Mouse (Mus musculus) splenic B cell, adult 2 months (primary cell): ENCODE data around the gene Stab1.

Experiments used
- DNase-seq: peaks from one replicate; pipeline ENCODE4 v3.0.0-alpha.2; 2011; ENCODE audit warnings: low read depth, low spot score
- H3K27me3 ChIP-seq: 2 replicates; pipeline ENCODE4 v1.6.1; 2012; ENCODE audit warnings: mild to moderate bottlenecking, low read length, moderate library complexity, mixed read lengths; ENCODE audit not compliant: control insufficient read depth, poor library complexity, insufficient read depth, severe bottlenecking
- H3K36me3 ChIP-seq: 2 replicates; pipeline ENCODE4 v1.6.1; 2012; ENCODE audit warnings: mild to moderate bottlenecking, low read length, moderate library complexity, mixed read lengths; ENCODE audit not compliant: control insufficient read depth, poor library complexity, insufficient read depth, severe bottlenecking

Gene Stab1

DNA sequence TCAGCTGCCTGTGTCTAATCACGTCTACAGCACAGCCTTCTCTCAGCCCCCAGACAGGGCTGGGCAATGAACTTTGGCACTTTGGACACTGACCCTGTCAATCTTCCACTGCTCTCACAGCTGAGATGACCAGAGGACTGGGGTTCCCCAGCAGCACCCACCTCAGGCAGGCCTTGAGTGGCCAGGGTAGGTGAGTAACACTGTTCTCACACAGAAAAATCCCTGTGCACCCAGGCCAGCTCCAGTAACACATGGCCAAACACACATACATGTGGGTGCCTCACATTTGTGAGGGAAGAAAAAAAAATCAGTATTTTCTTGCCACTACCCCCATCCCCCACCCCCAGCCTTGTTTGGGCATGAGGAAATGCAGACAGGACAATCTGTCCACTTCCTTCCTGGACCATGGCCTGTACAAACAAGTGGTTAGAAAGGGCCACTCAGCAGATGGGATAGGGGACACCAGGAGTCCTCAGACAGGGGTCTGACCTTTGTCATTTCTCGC is 14.4 kb upstream of the Stab1 start:
- Histone ChIP-seq H3K27me3 (no peaks in the 10 kb centered on the region), H3K36me3 (peaks cover 16% of the 10 kb centered on the region)
- DNase-seq, result no peak

DNA sequence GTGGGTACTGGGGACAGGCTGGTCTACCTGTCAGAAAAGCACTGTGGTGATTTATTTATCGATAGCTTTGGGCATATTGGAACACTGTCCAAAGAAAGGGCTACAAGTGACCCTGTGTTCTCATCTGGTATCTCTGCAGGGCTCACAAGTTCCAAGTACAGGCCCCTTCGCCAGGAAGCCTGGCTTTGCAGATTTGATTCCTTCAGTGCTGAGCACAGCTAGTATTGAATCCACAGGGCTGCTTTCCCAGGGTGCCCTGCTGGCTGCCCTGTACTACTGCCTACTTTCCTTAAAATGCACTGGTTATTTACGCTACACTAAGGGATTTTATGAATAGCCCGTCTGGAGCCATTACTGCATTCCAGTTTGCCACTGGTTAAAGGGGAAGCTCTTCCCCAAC is 13.1 kb upstream of the Stab1 start:
- peaks cover 19% of the 10 kb centered on the region; the same call in 1 of the 2 replicates for H3K36me3 ChIP-seq
- no peaks in the 10 kb centered on the region for H3K27me3 ChIP-seq
- no peak for DNase-seq

DNA sequence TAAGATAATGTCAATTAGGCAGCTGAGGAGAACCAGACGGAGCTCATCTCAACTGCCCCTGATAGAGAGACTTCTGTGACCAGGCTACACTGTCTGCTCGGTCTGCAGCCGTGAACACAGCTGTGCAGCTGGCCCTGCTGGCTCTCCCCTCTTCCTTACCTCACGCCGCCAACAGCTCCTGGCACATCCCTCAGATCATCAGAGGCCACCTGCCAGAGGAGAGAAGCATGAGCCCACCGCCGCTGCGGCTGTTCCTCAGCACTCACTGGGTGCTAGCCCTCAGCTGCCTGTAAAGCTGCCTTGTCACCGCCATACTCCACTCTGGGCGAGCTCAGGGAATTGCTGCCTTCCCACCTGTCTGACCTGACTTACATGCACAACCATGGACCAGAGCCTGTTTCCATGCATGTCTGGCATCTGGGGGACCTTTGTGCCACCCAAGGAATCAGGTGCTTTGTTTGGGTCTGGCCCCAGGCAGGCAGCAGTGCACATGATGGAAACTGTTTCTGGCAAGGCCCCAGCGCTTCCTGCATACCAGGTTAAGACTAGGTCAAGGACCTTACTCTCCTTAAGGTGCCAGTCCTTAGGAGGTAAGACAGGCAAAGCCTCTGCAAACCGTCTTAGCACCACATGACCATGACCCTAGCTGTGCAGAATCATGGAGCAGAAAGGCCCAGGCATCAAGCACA is 11.4 kb upstream of the Stab1 start:
- Histone ChIP-seq H3K36me3 (peaks cover 15% of the 10 kb centered on the region), H3K27me3 (no peaks in the 10 kb centered on the region)

DNA sequence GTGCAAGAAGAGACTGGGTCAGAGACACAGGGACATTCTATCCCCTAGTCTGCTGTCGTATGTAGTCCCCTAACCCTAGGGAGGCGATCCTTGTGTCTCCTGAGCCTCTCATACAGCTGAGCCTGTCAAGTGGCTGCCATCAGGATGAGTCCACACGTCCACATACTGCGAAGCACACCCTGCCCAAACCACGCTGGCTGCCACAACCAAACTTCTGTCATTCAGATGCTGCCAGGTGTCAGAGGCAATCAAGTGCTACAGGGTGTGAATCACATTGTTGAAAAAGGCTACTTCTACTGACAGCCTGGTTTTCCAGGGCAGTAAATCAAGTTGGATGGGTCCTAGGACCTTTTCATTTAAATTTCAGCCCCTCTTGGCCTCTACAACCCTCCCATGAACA is 9.3 kb upstream of the Stab1 start:
- Histone ChIP-seq H3K36me3 (peaks cover 14% of the 10 kb centered on the region), H3K27me3 (no peaks in the 10 kb centered on the region)
- DNase-seq, result no peak

More for the DNA sequence above, 11.4 kb upstream of the Stab1 start:
- DNase-seq, result no peak

DNA sequence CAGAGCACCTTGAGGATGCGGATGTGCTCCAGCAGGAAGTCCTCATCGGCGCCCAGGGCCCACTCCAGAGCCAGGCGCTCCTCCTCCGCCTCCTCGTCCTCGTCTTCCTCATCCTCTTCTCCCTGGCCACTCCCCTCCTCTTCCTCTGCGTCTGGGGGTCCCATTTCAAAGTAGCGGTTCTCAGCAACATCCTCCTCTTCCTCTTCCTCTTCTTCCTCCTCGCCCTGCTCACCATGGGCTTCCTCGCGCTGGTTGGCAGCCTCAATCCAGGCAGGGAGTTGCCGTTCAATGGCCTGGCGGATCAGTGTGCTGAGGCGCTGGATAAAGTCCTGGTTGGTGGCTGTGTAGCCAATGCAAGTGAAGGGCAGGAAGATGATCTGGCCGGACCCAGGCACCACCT is 8.8 kb upstream of the Stab1 start:
- no peak for DNase-seq
- Histone ChIP-seq H3K36me3 (peaks cover 16% of the 10 kb centered on the region), H3K27me3 (no peaks in the 10 kb centered on the region)

DNA sequence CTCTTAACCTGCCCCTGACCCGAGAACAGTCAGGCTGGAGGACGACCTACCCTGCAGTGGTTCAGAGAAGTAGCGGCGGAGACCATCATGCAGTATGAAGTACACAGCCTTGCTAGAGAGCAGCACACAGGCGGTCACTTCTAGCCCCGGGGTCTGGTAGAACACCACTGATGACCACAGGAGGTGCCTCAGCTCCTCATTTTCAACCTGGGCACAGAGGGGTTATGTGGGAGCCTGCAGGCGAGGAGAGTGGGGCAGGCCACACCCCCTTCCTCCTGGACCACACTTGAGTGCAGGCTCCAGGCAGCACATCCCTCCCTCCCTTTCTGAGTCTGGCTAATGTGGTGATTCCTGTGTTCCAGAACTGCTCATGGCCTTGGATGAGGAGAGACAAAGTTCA is 5.1 kb upstream of the Stab1 start:
- Histone ChIP-seq H3K27me3 (no peaks in the 10 kb centered on the region), H3K36me3 (peaks cover 21% of the 10 kb centered on the region)
- DNase-seq, result no peak

DNA sequence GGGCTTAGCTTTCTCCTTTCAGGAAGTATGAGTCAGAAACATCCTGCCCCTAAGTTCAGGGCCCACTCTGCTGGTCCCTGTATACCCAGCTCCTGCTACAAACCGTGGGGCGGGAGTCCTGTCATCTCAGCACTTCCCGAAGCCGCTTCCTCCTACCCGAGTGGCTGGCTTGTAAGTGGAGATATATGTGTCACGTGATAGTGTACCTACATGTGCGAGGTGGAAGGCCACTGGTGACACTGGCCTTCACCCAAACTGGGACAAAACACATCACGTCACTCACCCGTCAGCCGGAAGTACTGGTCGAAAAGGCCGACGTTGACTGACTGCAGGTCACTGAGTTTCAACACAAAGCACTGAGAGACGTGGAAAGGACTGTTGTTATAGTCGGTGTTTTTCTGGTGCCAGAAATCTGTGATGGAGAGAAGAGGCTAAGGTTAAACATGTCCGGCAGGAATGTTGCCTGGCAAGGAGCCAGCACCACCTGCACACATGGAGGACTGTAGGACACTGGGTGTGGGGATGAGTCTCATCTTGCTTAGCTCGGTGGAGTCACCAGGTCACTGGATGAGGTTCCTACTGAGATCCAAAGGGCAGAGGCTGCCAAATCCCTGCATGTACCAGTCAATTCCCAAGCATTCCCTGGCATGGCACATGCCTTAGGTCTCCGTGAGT is 4.5 kb upstream of the Stab1 start:
- DNase-seq, result no peak
- peaks cover 21% of the 10 kb centered on the region for H3K36me3 ChIP-seq
- H3K27me3 ChIP-seq, result no peaks in the 10 kb centered on the region

DNA sequence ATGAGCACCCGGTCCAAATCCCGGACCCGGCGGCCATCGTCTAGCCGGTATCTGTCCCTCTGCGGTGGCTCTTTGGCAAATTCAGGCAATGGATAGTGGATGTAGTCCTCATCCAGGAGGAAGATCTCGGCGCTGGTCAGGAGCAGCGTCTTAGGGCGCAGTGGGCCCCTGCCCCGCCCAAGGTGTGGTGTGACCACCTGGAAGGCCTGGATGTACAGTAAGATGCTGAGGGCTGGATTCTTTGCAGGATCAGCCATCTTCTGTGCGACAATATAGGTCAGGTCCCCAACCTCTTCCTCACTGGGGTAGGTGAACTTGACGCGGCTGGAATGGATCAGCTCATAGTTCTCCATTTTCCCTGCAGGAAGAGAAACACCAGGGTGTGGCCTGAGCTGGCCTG is 3.4 kb upstream of the Stab1 start:
- peaks cover 18% of the 10 kb centered on the region for H3K36me3 ChIP-seq
- H3K27me3 ChIP-seq, result no peaks in the 10 kb centered on the region
- DNase-seq, result no peak

DNA sequence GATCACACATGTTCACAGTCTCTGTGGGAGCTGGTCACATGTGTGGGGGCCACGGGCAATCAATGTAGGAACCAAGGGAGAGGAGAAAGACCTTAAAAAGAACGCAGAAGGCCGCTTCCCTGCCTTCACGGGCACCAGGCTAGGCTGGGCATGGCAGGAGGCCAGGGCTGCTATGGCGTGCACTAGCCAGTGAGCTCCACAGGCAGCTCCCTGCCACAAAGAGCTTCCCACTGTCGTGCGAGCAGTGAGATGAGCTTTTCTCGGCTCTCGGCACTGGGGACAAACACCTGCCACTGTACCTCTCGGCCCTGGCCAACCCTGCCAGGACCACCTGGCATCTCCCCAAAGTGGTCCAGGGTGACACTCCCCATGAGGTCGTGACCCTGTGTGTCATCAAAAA is 2.9 kb upstream of the Stab1 start:
- Histone ChIP-seq H3K27me3 (no peaks in the 10 kb centered on the region), H3K36me3 (peaks cover 16% of the 10 kb centered on the region)
- no peak for DNase-seq

DNA sequence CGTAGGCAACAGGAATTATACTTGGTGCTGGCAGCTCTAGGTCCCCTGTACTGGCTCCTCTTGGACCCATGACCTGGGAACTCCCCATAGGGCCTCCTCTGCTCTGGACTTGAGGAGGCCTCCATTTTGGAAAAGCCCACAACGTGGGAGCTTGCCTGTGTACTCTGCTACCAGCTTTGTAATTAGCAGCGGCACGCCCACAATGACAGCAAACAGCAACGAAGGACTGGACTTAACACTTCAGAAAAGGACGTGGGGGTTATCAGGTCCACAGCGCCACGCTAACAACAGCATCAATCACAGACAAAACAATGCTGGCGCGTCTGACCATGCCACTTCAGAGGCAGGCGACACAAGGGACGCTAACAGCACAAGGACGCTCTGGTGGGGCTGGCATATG is 2.5 kb upstream of the Stab1 start:
- peaks cover 16% of the 10 kb centered on the region for H3K36me3 ChIP-seq
- H3K27me3 ChIP-seq, result no peaks in the 10 kb centered on the region
- DNase-seq, result no peak

DNA sequence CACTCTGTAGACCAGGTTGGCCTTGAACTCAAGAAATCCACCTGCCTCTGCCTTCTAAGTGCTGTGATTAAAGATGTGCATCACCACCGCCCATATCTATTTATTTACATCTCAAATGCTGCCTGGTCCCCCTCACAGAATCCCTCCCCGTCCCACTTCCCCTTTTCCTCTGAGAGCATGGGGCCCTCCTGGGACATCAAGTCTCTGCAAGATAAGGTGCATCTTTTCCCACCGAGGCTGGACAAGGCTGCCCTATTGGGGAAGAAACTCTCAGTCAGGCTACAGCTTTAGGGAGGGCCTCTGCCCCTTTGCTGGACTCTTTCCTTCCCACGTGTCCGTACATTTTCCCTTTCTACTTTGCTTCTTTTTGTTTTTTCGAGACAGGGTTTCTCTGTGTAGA is 1.1 kb upstream of the Stab1 start:
- DNase-seq, result peak; percentile 22

DNA sequence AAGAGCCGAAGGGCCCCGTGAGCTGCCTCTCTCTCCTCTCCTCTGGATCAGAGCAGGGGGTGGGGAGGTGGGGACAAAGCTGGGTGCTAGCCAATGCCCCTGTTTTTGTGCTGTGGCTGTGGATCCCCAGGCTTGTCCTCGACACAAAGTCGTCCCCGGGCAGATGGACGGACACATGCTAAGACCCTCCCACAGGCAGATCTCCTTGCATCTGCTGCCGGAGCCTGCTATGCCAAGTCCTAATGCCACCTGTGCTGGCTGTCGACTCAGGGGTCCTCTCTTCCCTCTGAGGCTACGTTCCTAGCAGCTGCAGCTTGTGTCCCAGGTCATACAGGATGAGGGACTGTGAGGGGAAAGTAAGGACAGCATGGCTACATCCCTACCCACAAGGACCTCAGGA is 1.6 kb downstream of the Stab1 start:
- Histone ChIP-seq H3K27me3 (no peaks in the 10 kb centered on the region), H3K36me3 (peaks cover 7% of the 10 kb centered on the region)
- no peak for DNase-seq

More for the DNA sequence above, 1.1 kb upstream of the Stab1 start:
- Histone ChIP-seq H3K36me3 (peaks cover 14% of the 10 kb centered on the region), H3K27me3 (no peaks in the 10 kb centered on the region)

DNA sequence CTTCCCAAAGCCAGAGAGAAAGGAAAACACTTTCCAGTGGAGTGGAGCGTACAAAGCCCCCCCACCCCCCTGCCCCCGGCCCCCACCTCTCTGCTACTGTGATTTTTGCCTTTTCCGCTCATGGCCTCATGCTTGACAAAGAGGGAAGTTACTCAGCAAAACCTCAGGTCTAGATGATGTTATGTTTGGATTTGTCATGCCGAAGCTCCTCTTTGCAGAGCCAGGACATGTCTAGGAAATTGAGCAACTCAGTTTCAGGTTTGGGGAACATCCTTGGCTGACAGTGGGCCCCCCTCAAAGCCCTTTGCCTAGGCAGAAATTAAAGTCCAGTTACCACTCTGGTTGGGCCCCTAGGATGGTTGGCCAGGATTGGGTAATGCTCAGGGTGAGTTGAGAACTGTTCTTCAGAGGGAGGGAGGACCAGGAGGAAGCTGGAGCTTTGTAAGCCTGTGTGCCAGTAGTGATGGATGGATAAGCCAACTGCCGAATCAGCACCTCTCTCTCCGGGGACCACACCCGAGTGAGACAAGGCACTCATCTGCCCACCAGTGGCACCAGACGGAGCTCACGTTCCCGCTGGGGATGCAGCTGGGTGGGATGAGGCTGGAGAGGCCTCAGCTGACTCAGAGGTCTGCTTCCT is 2.3 kb downstream of the Stab1 start:
- no peak for DNase-seq
- Histone ChIP-seq H3K27me3 (no peaks in the 10 kb centered on the region), H3K36me3 (peaks cover 1% of the 10 kb centered on the region)

DNA sequence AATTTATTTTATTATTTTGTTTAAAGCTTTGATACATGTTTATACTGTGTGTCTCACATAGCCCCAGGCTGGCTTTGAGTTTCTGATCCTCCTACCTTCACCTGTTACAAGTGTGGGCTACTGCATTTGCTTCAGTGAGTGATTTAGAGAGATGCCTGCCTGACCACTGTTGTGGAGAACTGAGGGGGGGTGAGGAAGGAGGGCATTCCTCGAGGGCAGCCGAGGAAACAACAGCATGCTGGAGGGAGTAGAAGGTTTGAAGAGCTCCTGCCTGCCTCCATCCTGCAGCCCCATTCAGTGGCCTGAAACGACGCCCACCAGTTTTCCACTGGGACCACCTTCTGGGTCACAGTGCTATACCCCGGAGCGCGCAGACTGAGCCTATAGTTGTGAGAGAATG is 3.0 kb downstream of the Stab1 start:
- Histone ChIP-seq H3K36me3 (no peaks in the 10 kb centered on the region), H3K27me3 (no peaks in the 10 kb centered on the region)
- no peak for DNase-seq

DNA sequence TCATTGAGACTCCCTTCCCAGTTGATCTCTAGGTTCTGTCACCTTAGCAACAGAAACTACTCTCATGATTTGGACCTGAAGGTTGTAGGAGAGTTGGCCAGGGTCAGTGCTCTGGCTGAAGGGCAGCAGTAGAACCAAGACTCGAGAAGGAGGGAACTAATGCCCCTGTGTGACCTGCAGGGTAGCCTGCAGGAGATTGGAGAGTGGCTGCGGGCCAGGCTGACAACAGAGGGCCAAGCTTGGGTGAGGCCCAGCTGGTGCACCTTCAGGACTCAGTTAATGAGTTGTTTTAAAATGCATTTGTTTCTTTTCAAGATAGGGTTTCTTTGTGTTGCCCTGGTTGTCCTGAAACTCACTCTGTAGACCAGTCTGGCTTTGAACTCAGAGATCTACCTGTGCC is 3.4 kb downstream of the Stab1 start:
- H3K27me3 ChIP-seq, result no peaks in the 10 kb centered on the region
- H3K36me3 ChIP-seq, result no peaks in the 10 kb centered on the region
- no peak for DNase-seq
